Mouse (Mus musculus) MEL (cell line): ENCODE results near the gene Slc41a3. TPM values are rescaled to one million over a fixed set of nuclear protein-coding genes. Genes with fewer than 3 reads are reported as not detected.

Experiments used
- DNase-seq: peaks from one replicate; pipeline ENCODE4 v3.0.0; 2011; ENCODE audit warnings: low read depth, low spot score
- H3K27ac ChIP-seq: 2 replicates; pipeline ENCODE4 v1.5.1; 2012; ENCODE audit warnings: low read depth, mild to moderate bottlenecking, control low read depth, low read length, moderate library complexity; ENCODE audit not compliant: control insufficient read depth
- H3K27me3 ChIP-seq, 2 experiments: fragments of 150-350 bp in 1 of 2; sonication (generic) in 1 of 2; 2 replicates each; pipeline ENCODE4 v1.6.1; 2012; ENCODE audit warnings: low read length in 2 of 2, mild to moderate bottlenecking in 2 of 2, improper control_type of control experiment in 1 of 2, moderate library complexity in 1 of 2; ENCODE audit not compliant: insufficient read depth in 2 of 2, control insufficient read depth in 1 of 2
- H3K36me3 ChIP-seq, 2 experiments: 2 replicates each; pipeline ENCODE4 v1.6.1; 2012 to 2014; ENCODE audit warnings: low read length in 2 of 2, improper control_type of control experiment in 1 of 2, inconsistent platforms in 1 of 2, mild to moderate bottlenecking in 1 of 2; ENCODE audit not compliant: insufficient read depth in 2 of 2, control insufficient read depth in 1 of 2
- H3K4me1 ChIP-seq, 2 experiments: fragments of 150-350 bp in 1 of 2; sonication (generic) in 1 of 2; 2 replicates each; pipeline ENCODE4 v1.6.1; 2012; ENCODE audit warnings: low read length in 2 of 2, improper control_type of control experiment in 1 of 2, mild to moderate bottlenecking in 1 of 2; ENCODE audit not compliant: insufficient read depth in 2 of 2, control insufficient read depth in 1 of 2
- H3K4me3 ChIP-seq, 2 experiments: fragments of 150-350 bp in 1 of 2; sonication (generic) in 1 of 2; 2 replicates each; pipeline ENCODE4 v1.5.1; 2012; ENCODE audit warnings: low read depth in 2 of 2, low read length in 2 of 2, mild to moderate bottlenecking in 2 of 2, moderate library complexity in 2 of 2, control low read depth in 1 of 2, improper control_type of control experiment in 1 of 2; ENCODE audit not compliant: control insufficient read depth in 1 of 2, insufficient read depth in 1 of 2
- H3K79me2 ChIP-seq: 2 replicates; pipeline ENCODE4 v1.6.1; 2012; ENCODE audit warnings: mild to moderate bottlenecking, low read length, moderate library complexity; ENCODE audit not compliant: control insufficient read depth, poor library complexity, insufficient read depth
- H3K9ac ChIP-seq: 2 replicates; pipeline ENCODE4 v1.6.1; 2012; ENCODE audit warnings: low read depth, mild to moderate bottlenecking, control low read depth, low read length, moderate library complexity; ENCODE audit not compliant: control insufficient read depth, poor library complexity, severe bottlenecking
- H3K9me3 ChIP-seq: fragments of 150-350 bp; sonication (generic); replicated peaks from 2 replicates; pipeline ENCODE4 v1.6.1; 2012; ENCODE audit warnings: mild to moderate bottlenecking, low read length, improper control_type of control experiment, moderate library complexity; ENCODE audit not compliant: insufficient read depth
- BHLHE40 ChIP-seq: IDR thresholded peaks from 2 replicates; pipeline ENCODE4 v1.6.1; 2012; ENCODE audit warnings: low read depth, mild to moderate bottlenecking, inconsistent platforms, low read length, improper control_type of control experiment, borderline replicate concordance
- CHD2 ChIP-seq: IDR thresholded peaks from 2 replicates; pipeline ENCODE4 v1.6.1; 2011; ENCODE audit warnings: low read length, improper control_type of control experiment
- CTCF ChIP-seq, 3 experiments: IDR thresholded peaks in 2 of 3; conservative IDR thresholded peaks in 1 of 3; 2 replicates each; pipeline ENCODE4 v1.5.1; 2011 to 2012; ENCODE audit warnings: low read length in 3 of 3, low read depth in 2 of 3, mild to moderate bottlenecking in 2 of 3, improper control_type of control experiment in 1 of 3, inconsistent platforms in 1 of 3, mixed read lengths in 1 of 3, moderate library complexity in 1 of 3; ENCODE audit not compliant: control insufficient read depth in 1 of 3, insufficient read depth in 1 of 3, poor library complexity in 1 of 3, severe bottlenecking in 1 of 3
- GATA1 ChIP-seq: IDR thresholded peaks from 2 replicates; pipeline ENCODE4 v1.6.1; 2011; ENCODE audit warnings: low read depth, low read length, improper control_type of control experiment
- JUND ChIP-seq: IDR thresholded peaks from 2 replicates; pipeline ENCODE4 v1.6.1; 2011; ENCODE audit warnings: low read depth, mild to moderate bottlenecking, improper control_type of control experiment, low read length
- MAZ ChIP-seq: IDR thresholded peaks from 2 replicates; pipeline ENCODE4 v1.6.1; 2012; ENCODE audit warnings: low read depth, mild to moderate bottlenecking, inconsistent platforms, low read length, improper control_type of control experiment
- MXI1 ChIP-seq: IDR thresholded peaks from 2 replicates; pipeline ENCODE4 v1.6.1; 2011; ENCODE audit warnings: mild to moderate bottlenecking, low read depth, low read length, improper control_type of control experiment
- MYB ChIP-seq: IDR thresholded peaks from 2 replicates; pipeline ENCODE4 v1.6.1; 2011; ENCODE audit warnings: mild to moderate bottlenecking, low read depth, low read length, improper control_type of control experiment
- POLR2A ChIP-seq, 2 experiments: IDR thresholded peaks; 2 replicates each; pipeline ENCODE4 v1.6.1; 2011 to 2012; ENCODE audit warnings: low read length in 2 of 2, mild to moderate bottlenecking in 2 of 2, control low read depth in 1 of 2, improper control_type of control experiment in 1 of 2, low read depth in 1 of 2, moderate library complexity in 1 of 2; ENCODE audit not compliant: control insufficient read depth in 1 of 2, insufficient read depth in 1 of 2, poor library complexity in 1 of 2
- POLR2AphosphoS2 ChIP-seq: IDR thresholded peaks from 2 replicates; pipeline ENCODE4 v1.6.1; 2011; ENCODE audit warnings: low read length, improper control_type of control experiment
- POLR2AphosphoS5 ChIP-seq: IDR thresholded peaks from 2 replicates; pipeline ENCODE4 v1.6.1; 2012; ENCODE audit warnings: low read depth, borderline replicate concordance, mild to moderate bottlenecking, inconsistent platforms, low read length, moderate library complexity, mixed read lengths
- SIN3A ChIP-seq: IDR thresholded peaks from 2 replicates; pipeline ENCODE4 v1.6.1; 2012; ENCODE audit warnings: low read length, improper control_type of control experiment, inconsistent platforms
- TBP ChIP-seq: IDR thresholded peaks from 2 replicates; pipeline ENCODE4 v1.8.0; 2011; ENCODE audit warnings: low read depth, low read length, improper control_type of control experiment
- USF2 ChIP-seq, 2 experiments: IDR thresholded peaks; 2 replicates each; pipeline ENCODE4 v1.6.1; 2011 to 2012; ENCODE audit warnings: improper control_type of control experiment in 2 of 2, low read length in 2 of 2, borderline replicate concordance in 1 of 2, inconsistent platforms in 1 of 2, low read depth in 1 of 2, mild to moderate bottlenecking in 1 of 2; ENCODE audit not compliant: insufficient read depth in 1 of 2
- ZKSCAN1 ChIP-seq: IDR thresholded peaks from 2 replicates; pipeline ENCODE4 v1.6.1; 2012; ENCODE audit warnings: low read depth, mild to moderate bottlenecking, inconsistent platforms, low read length, improper control_type of control experiment, moderate library complexity
- ZMIZ1 ChIP-seq: IDR thresholded peaks from 2 replicates; pipeline ENCODE4 v1.6.1; 2012; ENCODE audit warnings: low read depth, mild to moderate bottlenecking, inconsistent platforms, low read length, improper control_type of control experiment, moderate library complexity
- ZNF384 ChIP-seq: IDR thresholded peaks from 2 replicates; pipeline ENCODE4 v1.6.1; 2012; ENCODE audit warnings: low read depth, mild to moderate bottlenecking, inconsistent platforms, low read length, improper control_type of control experiment
- polyA plus RNA-seq, 2 experiments: library from polyadenylated mRNA; stranded (reverse) in 1 of 2; unstranded in 1 of 2; fragments of >175 nt in 1 of 2; fragments of >200 nt in 1 of 2; gene quantifications; 2 replicates each; pipeline versions ENCODE4 v1.2.1 to v1.2.4; 2012; ENCODE audit warnings: low replicate concordance in 2 of 2, low read depth in 1 of 2; ENCODE audit not compliant: insufficient read length in 2 of 2, insufficient read depth in 1 of 2, missing spikeins in 1 of 2
- total RNA-seq: library from RNA; depleted of rRNA; stranded (reverse); fragments of 300-350 nt; gene quantifications from 2 replicates; pipeline ENCODE4 v1.2.3, GENCODE M21; 2012

Slc41a3 gene
- total and polyA plus RNA-seq, 3 experiments: 65.8 to 70.4 TPM; not detected in 1

DNA sequence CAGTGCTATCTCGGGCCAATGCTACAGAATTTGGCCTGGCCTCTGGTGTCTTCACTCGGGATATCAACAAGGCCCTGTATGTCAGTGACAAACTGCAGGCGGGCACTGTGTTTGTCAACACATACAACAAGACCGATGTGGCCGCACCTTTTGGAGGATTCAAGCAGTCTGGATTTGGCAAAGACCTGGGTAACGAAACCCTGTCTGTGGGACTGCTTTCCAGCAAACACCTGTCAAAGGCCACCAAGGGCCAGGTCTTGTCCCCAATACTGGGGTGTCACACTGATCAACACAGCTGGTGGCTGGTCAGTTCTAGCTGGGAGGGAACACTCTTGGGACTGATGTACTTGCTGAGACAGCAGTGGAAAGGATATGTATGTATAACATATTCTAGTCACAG, 6.3 kb upstream of the Slc41a3 start:
- no peaks in the 10 kb centered on the region for H3K4me1 ChIP-seq
- DNase-seq: no peak
- TF ChIP-seq BHLHE40 (no peak), GATA1 (no peak), USF2 (IDR thresholded peaks at IDR 0.05; ENCODE audit: borderline replicate concordance in 1 of 2, insufficient read depth in 1 of 2, low read depth in 1 of 2, low read length in 2 of 2) (no peak), ZKSCAN1 (no peak), SIN3A (no peak)
- TF ChIP-seq, all 39 proteins: peak for 0
- Histone ChIP-seq H3K4me3 (no peak overlapping the region), H3K79me2 (no peaks in the 10 kb centered on the region), H3K9ac (no peak overlapping the region), H3K27ac (no peak overlapping the region), H3K36me3 (no peaks in the 10 kb centered on the region), H3K27me3 (peaks cover 0 to 2% of the 10 kb centered on the region in 2 experiments; a peak in 2 of 4 replicates), H3K9me3 (no peaks in the 10 kb centered on the region)

DNA sequence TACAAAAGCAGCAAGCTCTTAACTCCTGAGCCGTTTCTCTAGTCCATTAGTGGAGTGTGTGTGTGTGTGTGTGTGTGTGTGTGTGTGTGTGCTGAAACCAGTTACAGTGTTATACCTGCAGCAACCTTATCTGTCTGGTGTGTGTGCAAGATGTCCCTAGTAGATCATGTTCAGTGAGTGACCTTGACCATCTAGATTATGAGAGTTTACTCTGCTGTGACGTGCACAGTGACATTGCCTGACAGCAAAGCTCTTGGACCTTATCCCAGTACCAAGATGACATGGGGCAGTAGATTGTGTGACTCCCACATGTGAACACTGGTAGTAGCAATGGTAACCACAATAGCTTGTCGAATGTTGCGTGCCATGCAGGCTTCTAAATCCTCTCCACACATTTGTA, 4.2 kb upstream of the Slc41a3 start:
- H3K27ac ChIP-seq: no peak overlapping the region
- TF ChIP-seq JUND: no peak
- no peak for TF ChIP-seq TBP
- no peak for TF ChIP-seq MXI1
- no peak for TF ChIP-seq CHD2
- no peak for TF ChIP-seq GATA1
- no peak for TF ChIP-seq ZKSCAN1
- TF ChIP-seq POLR2AphosphoS2: no peak
- no peak for TF ChIP-seq MYB
- TF ChIP-seq BHLHE40: no peak
- no peak for TF ChIP-seq ZMIZ1
- TF ChIP-seq ZNF384: no peak
- no peak for TF ChIP-seq MAZ
- no peak for TF ChIP-seq POLR2AphosphoS5
- no peak for TF ChIP-seq POLR2A (IDR thresholded peaks at IDR 0.05; ENCODE audit: control insufficient read depth in 1 of 2, insufficient read depth in 1 of 2, low read depth in 1 of 2, low read length in 2 of 2, poor library complexity in 1 of 2)
- TF ChIP-seq SIN3A: no peak
- TF ChIP-seq CTCF (IDR thresholded peaks at IDR 0.05 in 2 of 3, conservative IDR thresholded peaks at IDR 0.05 in 1 of 3; ENCODE audit: control insufficient read depth in 1 of 3, insufficient read depth in 1 of 3, low read depth in 2 of 3, low read length in 3 of 3, poor library complexity in 1 of 3, severe bottlenecking in 1 of 3): no peak
- no peak overlapping the region for H3K9ac ChIP-seq
- no peaks in the 10 kb centered on the region for H3K27me3 ChIP-seq
- H3K79me2 ChIP-seq: no peaks in the 10 kb centered on the region; the same call in 1 of the 2 replicates
- no peak overlapping the region for H3K4me3 ChIP-seq
- H3K9me3 ChIP-seq: no peaks in the 10 kb centered on the region
- H3K4me1 ChIP-seq: peaks cover 3 to 6% of the 10 kb centered on the region in 2 experiments
- peaks cover 0 to 4% of the 10 kb centered on the region in 2 experiments; a peak in 1 of 4 replicates for H3K36me3 ChIP-seq
- DNase-seq: no peak
